Mouse (Mus musculus) heart, postnatal 0 days (tissue): Measurements from ENCODE around the gene Slc9a3r1. TPM values are rescaled to one million over a fixed set of nuclear protein-coding genes. Genes with fewer than 3 reads are reported as not detected.

Source experiments
- ATAC-seq: fragments of 200-750 bp; cut with Nextera tagmentation; 2 replicates; pipeline ENCODE4 v1.8.0; 2017; ENCODE audit warnings: low read depth, moderate number of reproducible peaks, moderate library complexity; ENCODE audit not compliant: insufficient read depth
- DNase-seq: peaks from one replicate; pipeline ENCODE4 v3.0.0-alpha.2; 2016; ENCODE audit warnings: low spot score
- H3K27ac ChIP-seq: fragments of 300-500 bp; sonication (generic); 2 replicates; pipeline ENCODE4 v1.5.1; 2014; ENCODE audit warnings: low read depth, mild to moderate bottlenecking
- H3K27me3 ChIP-seq: fragments of 300-500 bp; sonication (generic); 2 replicates; pipeline ENCODE4 v1.6.1; 2014; ENCODE audit warnings: low read length, mixed read lengths; ENCODE audit not compliant: control insufficient read depth, insufficient read depth
- H3K36me3 ChIP-seq: fragments of 300-500 bp; sonication (generic); replicated peaks from 2 replicates; pipeline ENCODE4 v1.6.1; 2014; ENCODE audit warnings: low read length, mixed read lengths; ENCODE audit not compliant: control insufficient read depth, insufficient read depth
- H3K4me1 ChIP-seq: fragments of 300-500 bp; sonication (generic); 2 replicates; pipeline ENCODE4 v1.6.1; 2014; ENCODE audit warnings: antibody characterized with exemption; ENCODE audit not compliant: control insufficient read depth, insufficient read depth
- H3K4me2 ChIP-seq: fragments of 300-500 bp; sonication (generic); 2 replicates; pipeline ENCODE4 v1.6.1; 2014; ENCODE audit warnings: low read depth, mild to moderate bottlenecking, low read length, moderate library complexity
- H3K4me3 ChIP-seq: fragments of 300-500 bp; sonication (generic); 2 replicates; pipeline ENCODE4 v1.5.1; 2014; ENCODE audit warnings: low read depth, low read length
- H3K9ac ChIP-seq: fragments of 300-500 bp; sonication (generic); replicated peaks from 2 replicates; pipeline ENCODE4 v1.6.1; 2014; ENCODE audit warnings: low read depth, low read length, mixed read lengths
- H3K9me3 ChIP-seq: fragments of 300-500 bp; sonication (generic); replicated peaks from 2 replicates; pipeline ENCODE4 v1.6.1; 2016; ENCODE audit warnings: low read length; ENCODE audit not compliant: control insufficient read depth
- CTCF ChIP-seq: IDR thresholded peaks from 2 replicates; pipeline ENCODE4 v1.5.1; 2016; ENCODE audit warnings: antibody characterized with exemption, control low read depth, low read depth
- EP300 ChIP-seq: IDR thresholded peaks from 2 replicates; pipeline ENCODE4 v1.6.1; 2016; ENCODE audit warnings: antibody characterized with exemption, low read depth
- WGBS: fragments of 180-500 bp; shearing (Covaris S2); extraction: QIAGEN DNeasy Blood & Tissue Kit; methylation state at CpG from one replicate; pipeline ENCODE4 v1.1.7; 2014; 5-methylcytosine and 5-hydroxymethylcytosine counted together
- polyA plus RNA-seq: library from polyadenylated mRNA; unstranded; fragments of >200 nt; fragmentation: Nextera tagmentation; extraction: Ambion mirVana; gene quantifications from 2 replicates; pipeline ENCODE4 v1.2.1, GENCODE M21; 2015
- total RNA-seq: library from RNA; depleted of rRNA; stranded (reverse); fragments of >200 nt; gene quantifications from 2 replicates; pipeline ENCODE4 v1.2.3, GENCODE M21; 2014; ENCODE audit warnings: low replicate concordance

The Slc9a3r1 gene
- total and polyA plus RNA-seq, 2 experiments from 2014 or later: 12.3 to 13.6 TPM

DNA sequence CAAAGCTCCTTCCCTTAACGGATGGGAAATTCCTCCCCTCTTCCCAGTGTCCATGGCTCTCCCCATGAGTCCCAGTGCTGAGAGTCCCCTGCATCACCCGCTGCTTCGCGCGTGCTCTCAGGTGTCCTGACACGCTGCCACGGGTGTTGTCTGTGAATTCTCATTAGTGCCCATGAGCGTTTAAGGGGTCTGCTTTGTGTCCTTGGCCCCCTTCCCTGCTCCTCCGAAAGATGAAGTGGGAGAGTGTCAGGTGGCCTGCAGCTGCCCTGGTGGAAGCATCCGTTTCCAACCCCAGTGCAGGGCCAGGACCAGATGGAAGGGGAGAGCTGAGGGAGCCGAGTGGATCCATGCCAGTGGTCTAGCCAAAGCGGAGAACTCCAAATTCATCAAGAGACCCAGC is 45.0 kb downstream of the Slc9a3r1 start:
- Histone ChIP-seq H3K4me1 (no peaks in the 10 kb centered on the region), H3K36me3 (peaks cover 37% of the 10 kb centered on the region), H3K9ac (no peak overlapping the region), H3K27me3 (no peaks in the 10 kb centered on the region), H3K4me2 (no peak overlapping the region), H3K4me3 (no peak overlapping the region), H3K27ac (no peak overlapping the region), H3K9me3 (no peaks in the 10 kb centered on the region)
- ATAC-seq (no peak), DNase-seq (no peak)
- WGBS: 85% methylated on average over 12 of the region's 12 CpGs
- no peak for TF ChIP-seq CTCF
- TF ChIP-seq EP300: no peak

DNA sequence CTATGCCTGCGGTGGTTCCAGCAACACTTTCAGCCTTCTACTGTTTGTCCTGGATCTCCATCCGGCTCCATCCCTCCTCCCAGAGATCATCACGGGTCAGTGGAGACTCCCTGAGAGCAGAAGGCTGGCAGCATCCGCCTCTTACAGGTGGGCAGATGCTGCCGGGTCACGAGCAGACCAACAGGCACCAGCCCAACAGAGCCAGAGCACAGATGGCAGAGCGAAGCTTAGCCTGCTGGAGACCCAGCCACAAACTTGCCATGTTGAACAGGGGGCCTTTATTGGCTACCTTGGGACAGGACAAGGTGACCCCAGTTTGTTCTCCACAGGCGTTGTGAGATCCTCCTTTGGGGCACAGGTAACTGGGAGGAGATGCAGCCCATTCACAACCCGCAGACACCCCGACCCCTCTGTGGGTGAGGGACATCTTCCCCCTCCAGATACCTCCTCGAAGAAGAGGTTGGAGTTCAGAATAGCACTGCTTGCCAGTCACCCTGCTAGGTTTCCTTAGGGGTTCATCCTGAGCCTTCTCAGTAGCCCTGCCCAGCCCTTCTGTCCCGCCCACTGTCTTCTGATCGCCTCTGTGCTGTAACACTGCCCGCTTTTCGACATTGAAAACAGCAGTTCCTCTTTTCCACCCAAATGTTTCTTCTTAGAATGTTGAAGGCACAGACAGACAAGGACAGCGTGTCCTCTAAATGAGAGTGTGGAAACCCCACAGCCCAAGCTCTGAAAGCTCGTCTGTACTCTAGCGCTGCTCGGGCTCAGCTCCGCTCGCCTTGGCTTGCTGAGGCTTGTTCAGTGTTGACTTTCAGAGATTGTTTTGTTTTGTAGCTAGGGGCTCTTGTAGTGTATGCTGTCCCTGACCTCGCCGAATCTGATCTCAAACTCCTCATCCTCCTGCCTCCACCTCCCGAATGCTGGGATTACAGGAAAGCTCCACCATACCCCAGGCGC is 45.9 kb downstream of the Slc9a3r1 start:
- Histone ChIP-seq H3K9me3 (no peaks in the 10 kb centered on the region), H3K4me2 (no peak overlapping the region), H3K9ac (no peak overlapping the region), H3K4me1 (no peaks in the 10 kb centered on the region), H3K4me3 (no peak overlapping the region), H3K27ac (no peak overlapping the region), H3K27me3 (no peaks in the 10 kb centered on the region), H3K36me3 (peaks cover 37% of the 10 kb centered on the region)
- no peak for DNase-seq
- WGBS: 79% methylated on average over 25 of the region's 25 CpGs
- no peak for ATAC-seq
- TF ChIP-seq CTCF: no peak
- TF ChIP-seq EP300: no peak

DNA sequence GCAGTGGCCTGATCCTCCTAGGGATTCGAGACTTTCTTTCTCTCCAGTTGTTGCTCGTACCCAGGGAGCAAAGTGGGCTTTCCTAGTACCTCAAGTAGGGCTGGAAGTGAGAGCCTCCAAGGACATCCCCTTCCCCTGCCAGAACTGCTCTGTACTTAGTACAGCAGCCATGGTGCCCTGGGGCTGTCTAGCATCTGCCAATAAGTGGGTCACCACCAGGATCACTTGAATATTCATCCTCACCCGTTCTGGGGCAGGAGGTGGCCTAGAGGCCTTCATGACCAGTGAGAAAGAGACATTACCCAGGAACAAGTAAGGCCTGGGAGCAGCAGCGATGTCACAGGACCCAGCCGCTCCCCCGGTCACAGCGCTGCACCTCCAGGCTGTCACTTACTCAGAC is 46.8 kb downstream of the Slc9a3r1 start:
- TF ChIP-seq CTCF (no peak), EP300 (no peak)
- ATAC-seq: no peak
- Histone ChIP-seq H3K9ac (no peak overlapping the region), H3K4me1 (peaks cover 3% of the 10 kb centered on the region), H3K36me3 (peaks cover 36% of the 10 kb centered on the region), H3K27me3 (no peaks in the 10 kb centered on the region), H3K27ac (no peak overlapping the region), H3K9me3 (no peaks in the 10 kb centered on the region), H3K4me3 (no peak overlapping the region), H3K4me2 (no peak overlapping the region)
- 85% methylated on average over 7 of the region's 7 CpGs for WGBS
- no peak for DNase-seq

DNA sequence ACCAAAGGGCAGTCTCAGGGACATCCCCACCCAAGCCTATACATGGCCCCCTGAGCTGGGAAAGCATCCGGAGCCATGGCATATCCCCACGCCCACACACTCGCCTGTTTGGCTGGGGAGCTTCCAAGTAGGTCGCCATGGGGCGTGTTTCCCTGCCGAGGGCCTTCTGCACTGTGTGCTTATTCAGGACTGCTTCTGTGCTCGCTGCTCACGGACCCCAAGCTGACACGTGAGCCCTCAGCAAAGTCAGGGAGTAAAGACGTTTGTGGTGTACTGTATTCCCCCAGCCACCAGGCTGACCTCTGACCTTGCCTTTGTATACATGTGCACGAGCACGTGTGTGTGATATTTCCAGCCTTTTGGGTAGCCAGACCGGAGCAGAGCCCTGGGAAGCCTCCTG is 49.0 kb downstream of the Slc9a3r1 start:
- Histone ChIP-seq H3K27ac (no peak overlapping the region), H3K9me3 (no peaks in the 10 kb centered on the region), H3K36me3 (peaks cover 14% of the 10 kb centered on the region), H3K4me2 (no peak overlapping the region), H3K4me3 (no peak overlapping the region), H3K4me1 (peaks cover 13% of the 10 kb centered on the region), H3K9ac (no peak overlapping the region), H3K27me3 (no peaks in the 10 kb centered on the region)
- no peak for TF ChIP-seq EP300
- no peak for TF ChIP-seq CTCF
- ATAC-seq: no peak
- WGBS: 51% methylated on average over 13 of the region's 13 CpGs
- DNase-seq: no peak

DNA sequence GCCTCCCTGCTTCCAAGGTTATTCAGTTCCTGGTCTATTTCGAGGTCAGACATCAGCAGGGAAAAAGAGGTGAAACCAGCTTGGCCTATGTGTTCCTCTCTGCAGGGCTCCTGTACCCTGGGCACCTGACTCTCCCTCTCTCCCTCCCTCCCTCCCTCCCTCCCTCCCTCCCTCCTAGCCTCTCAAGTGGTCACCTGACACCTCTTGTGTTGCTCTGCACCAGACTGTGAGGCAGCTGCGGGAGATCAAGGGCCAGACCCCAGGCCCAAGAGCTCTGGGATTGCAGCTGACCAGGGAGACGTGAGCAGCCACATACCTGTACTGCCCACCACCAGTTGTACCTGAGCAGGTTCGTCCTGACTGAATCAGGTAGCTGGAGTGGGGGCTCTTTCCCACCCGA is 52.0 kb downstream of the Slc9a3r1 start:
- DNase-seq (peak; percentile 46), ATAC-seq (peak; percentile 83)
- Histone ChIP-seq H3K9me3 (no peaks in the 10 kb centered on the region), H3K4me3 (no peak overlapping the region), H3K4me1 (peaks cover 41% of the 10 kb centered on the region), H3K4me2 (no peak overlapping the region), H3K36me3 (no peaks in the 10 kb centered on the region), H3K9ac (no peak overlapping the region), H3K27ac (peak overlapping the region; percentile 52; the same call in 1 of the 2 replicates), H3K27me3 (no peaks in the 10 kb centered on the region)
- no peak for TF ChIP-seq CTCF
- TF ChIP-seq EP300: no peak
- 30% methylated on average over 5 of the region's 5 CpGs for WGBS
